Mouse (Mus musculus): Measurements from ENCODE around the gene Gm49354. TPM values are rescaled to one million over a fixed set of nuclear protein-coding genes. Genes with fewer than 3 reads are reported as not detected.
"Not testable (repeated sequence)": the region's sequence is repeated elsewhere in the genome, so short reads cannot be mapped to it uniquely, and the experiment has no call there.

The Gm49354 gene
- total RNA-seq (2021), result not detected
- long read RNA-seq, experiment 1, partial matches to known transcripts, result 0 of 2 reads
- long read RNA-seq, experiment 1, other reads (novel, unspliced or antisense), result 2 of 2 reads
- long read RNA-seq, experiment 2, result 0 reads

DNA sequence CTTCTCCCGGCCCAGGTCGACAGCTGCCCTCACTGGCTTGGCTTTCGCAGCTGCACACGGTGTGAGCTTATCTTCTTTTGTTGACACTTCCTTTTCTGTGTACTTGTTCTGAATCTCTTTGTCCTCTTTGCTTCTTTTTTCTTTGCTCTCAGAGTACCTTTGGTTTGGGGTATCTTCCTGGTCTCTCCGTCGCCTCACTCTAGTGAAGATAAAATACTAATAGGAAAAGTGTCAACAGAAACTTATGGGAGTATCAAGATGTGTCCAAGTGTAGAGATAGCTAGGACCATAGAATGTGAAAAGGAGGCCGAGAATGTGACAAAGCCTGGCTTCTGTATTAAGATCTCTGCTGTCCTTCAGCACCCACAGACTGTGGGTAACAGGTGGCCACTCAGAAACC, at the start of gene Gm49354:
TSS of gene Gm49354 (minus strand) at position 101 of the 400 bp plus-strand sequence.
- intact Hi-C loops (cut with DNase I), result loop anchor here (5.0 kb wide), 1 partner anchor 35 kb away; no protein-coding TSS in a partner anchor
- no peak for DNase-seq (ENCODE audit: low spot score in 2 of 2)

DNA sequence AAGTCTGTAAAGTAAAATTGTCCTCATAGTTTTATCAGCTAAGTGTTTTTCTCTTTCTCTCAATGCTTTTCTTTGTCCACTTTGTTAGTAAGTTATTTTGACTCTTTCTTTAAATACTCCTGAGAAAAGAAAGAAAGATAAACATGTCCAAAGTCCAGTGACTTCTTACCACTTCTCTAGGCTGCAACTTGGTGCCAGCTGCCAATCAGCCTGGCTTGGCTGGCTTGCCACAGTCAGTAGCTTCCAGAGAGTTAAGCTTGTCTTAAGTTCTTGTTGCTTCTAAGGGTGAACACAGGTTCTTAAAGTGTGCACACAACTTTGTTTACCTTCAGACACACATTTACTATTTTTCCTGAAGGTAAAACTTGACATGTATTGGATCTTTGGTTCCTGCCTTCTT, 43.9 kb upstream of the Gm49354 start:
- DNase-seq (ENCODE audit: low spot score in 2 of 2), result no peak
- intact Hi-C loops (cut with DNase I), result no loop called here

DNA sequence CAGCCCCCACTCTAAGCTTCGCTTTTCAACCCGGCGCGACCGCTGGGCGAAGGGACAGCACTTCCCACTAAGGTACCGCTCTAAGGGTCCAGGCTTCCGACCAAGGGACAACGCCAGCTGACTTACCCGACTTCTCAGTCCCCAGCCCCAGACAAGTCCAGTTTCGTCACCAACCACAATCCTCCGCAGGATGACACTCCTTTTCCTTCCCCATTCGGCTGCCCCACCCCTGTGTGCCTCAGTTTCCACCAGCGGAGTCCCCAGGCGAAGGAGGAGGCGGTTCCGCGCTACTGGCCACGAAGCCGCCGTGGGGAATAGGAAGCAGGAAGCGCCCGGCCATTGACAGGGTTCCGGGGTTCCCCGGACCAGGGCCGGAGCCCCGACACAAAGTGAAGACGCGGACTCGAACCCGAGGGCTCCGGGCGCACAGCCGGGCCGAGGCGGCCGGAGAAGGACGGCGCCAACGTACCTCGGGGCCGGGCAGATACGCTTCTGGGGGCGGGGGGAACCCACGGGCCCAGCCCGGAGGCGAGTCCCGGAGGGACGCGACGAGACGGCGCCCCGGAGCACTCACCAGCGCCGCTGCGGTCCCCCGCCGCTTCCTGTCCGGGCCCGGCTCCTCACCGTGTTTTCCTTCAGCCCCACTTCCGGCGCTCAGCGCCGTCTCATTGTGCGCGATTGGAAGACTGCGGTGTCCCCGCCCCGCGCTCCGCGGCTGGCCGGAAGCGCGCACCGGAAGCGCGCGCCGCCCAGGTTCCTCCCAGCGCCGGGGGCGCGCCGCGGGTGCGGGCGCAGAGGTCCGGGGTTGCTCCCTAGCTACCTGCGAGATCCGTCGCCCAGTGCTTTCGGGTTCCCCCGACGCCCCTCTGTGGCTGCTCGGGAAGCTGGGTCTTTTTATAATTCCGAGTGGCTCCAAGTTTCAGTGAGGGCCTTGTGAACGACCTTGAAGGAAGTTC, 40.7 kb upstream of the Gm49354 start, which contains the start of gene Tut7:
TSS of gene Tut7 (minus strand) at position 641 of the 956 bp plus-strand sequence.
- intact Hi-C loops (cut with DNase I), result no loop called here
- DNase-seq (ENCODE audit: low spot score in 2 of 2), result peak; percentile 94

DNA sequence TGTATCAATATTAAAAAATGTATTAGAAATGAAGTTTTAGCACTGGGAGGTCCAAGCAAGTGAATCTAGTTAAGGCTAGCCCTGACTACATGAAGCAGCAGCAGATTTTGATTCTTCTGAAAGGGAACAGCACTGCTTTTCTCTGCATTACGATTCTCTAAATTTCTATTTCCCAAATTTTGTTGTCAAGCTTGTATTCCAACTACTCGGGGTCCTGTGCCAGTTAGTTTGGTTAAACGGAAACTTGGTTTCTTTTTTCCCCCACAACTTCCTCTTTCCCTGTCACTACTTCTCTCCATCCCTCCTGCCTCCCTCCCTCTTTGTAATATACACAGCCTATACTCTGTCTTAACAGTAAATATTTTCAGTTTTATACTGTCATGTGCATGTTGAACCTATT, 38.8 kb upstream of the Gm49354 start:
- intact Hi-C loops (cut with DNase I), result no loop called here
- no peak for DNase-seq (ENCODE audit: low spot score in 2 of 2)

- intact Hi-C loops (cut with DNase I), result no loop called here
- DNase-seq (ENCODE audit: low spot score in 2 of 2), result no peak
Observed at GRCm38 (mm10) chr13:59820114-59820513, 38.1 kb upstream of the Gm49354 start.

- DNase-seq (ENCODE audit: low spot score in 2 of 2), result no peak
- intact Hi-C loops (cut with DNase I), result loop anchor here (5.0 kb wide), 1 partner anchor 35 kb away; the partner anchor contains the start of gene Gm49354
Observed at GRCm38 (mm10) chr13:59817352-59817751, 35.3 kb upstream of the Gm49354 start.

GRCm38 (mm10) chr13:59814109-59814591, 32.1 kb upstream of the Gm49354 start:
- intact Hi-C loops (cut with DNase I), result no loop called here
- DNase-seq (ENCODE audit: low spot score in 2 of 2), result no peak

- intact Hi-C loops (cut with DNase I), result no loop called here
- DNase-seq (ENCODE audit: low spot score in 2 of 2), result no peak
Observed at GRCm38 (mm10) chr13:59811581-59811980, 29.5 kb upstream of the Gm49354 start.

DNA sequence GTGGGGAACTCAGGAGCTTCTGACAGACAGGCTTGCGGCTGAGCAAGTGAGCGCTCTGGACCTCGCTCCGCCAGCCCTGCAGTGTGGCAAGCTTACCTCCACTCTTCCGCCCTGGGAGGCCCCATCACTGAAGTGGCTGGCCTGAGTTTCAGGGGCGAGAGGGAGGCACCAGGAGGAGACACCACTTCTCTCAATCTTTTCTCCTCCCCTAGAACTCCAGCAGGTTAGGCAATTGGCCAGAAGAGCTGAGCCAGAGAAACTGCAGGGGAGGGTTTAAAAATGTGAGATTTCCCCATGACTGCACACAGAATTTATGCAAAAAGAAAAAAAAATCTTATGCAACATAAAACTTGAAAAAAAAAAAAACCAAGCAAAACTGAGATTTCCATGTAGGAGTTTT, 19.0 kb upstream of the Gm49354 start:
- peak in 1 of 2 experiments; percentile 17 for DNase-seq (ENCODE audit: low spot score in 2 of 2)
- intact Hi-C loops (cut with DNase I), result no loop called here

- no peak for DNase-seq (ENCODE audit: low spot score in 2 of 2)
- intact Hi-C loops (cut with DNase I), result no loop called here
Observed at GRCm38 (mm10) chr13:59800077-59800476, 18.0 kb upstream of the Gm49354 start.

DNA sequence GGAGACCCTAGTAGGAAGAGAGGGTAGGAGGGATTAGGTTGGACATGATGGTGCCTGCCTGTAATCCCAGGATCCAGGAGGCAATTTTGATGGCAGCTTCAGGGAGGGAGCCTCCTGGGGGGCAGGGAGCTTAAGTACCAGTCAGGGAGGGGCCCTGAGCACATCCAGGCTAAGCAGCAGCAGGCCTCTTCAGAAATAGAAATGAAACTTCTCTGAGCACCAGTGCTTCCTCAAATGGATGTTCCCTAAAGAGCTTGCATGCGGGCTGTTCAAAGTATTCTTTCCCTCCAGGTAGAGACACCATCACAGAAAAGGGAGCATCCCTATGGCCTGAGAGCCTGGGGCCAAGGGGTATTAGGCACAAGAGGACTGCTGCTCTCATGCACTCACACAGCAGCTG, 16.3 kb upstream of the Gm49354 start:
- intact Hi-C loops (cut with DNase I), result no loop called here
- DNase-seq (ENCODE audit: low spot score in 2 of 2), result no peak

GRCm38 (mm10) chr13:59796466-59796848, 14.4 kb upstream of the Gm49354 start:
- intact Hi-C loops (cut with DNase I), result no loop called here
- DNase-seq (ENCODE audit: low spot score in 2 of 2), result no peak

GRCm38 (mm10) chr13:59795807-59796465, 13.9 kb upstream of the Gm49354 start:
- intact Hi-C loops (cut with DNase I), result no loop called here
- no peak for DNase-seq (ENCODE audit: low spot score in 2 of 2)

DNA sequence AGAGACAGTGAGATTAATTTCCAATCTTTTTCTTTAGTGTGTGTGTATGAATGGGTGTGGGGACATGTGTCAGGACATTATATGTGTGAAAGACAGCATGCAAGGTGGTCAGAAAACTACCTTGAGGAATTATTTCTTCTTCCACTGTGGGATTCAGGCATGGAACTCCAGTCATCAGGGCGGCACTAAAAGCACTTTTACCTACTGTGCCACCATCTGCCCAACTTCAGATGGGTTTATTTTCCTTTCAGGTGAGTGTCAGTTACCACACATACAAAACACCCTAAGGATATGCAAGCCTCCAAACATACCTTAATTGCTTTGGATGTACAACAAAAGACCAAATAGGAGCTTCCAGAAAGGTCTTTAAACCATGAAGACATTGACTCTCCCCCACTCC, 12.7 kb upstream of the Gm49354 start:
- intact Hi-C loops (cut with DNase I), result no loop called here
- DNase-seq (ENCODE audit: low spot score in 2 of 2), result no peak

- intact Hi-C loops (cut with DNase I), result loop anchor here (5.0 kb wide), 1 partner anchor 37 kb away; no protein-coding TSS in a partner anchor
- not testable (repeated sequence) for DNase-seq (ENCODE audit: low spot score in 2 of 2)
Observed at GRCm38 (mm10) chr13:59779744-59780264, 2.2 kb downstream of the Gm49354 start.

- intact Hi-C loops (cut with DNase I), result no loop called here
- DNase-seq (ENCODE audit: low spot score in 2 of 2), result no peak
Observed at GRCm38 (mm10) chr13:59779213-59779612, 2.8 kb downstream of the Gm49354 start.

GRCm38 (mm10) chr13:59775168-59775567, 6.9 kb downstream of the Gm49354 start:
- DNase-seq (ENCODE audit: low spot score in 2 of 2), result no peak

DNA sequence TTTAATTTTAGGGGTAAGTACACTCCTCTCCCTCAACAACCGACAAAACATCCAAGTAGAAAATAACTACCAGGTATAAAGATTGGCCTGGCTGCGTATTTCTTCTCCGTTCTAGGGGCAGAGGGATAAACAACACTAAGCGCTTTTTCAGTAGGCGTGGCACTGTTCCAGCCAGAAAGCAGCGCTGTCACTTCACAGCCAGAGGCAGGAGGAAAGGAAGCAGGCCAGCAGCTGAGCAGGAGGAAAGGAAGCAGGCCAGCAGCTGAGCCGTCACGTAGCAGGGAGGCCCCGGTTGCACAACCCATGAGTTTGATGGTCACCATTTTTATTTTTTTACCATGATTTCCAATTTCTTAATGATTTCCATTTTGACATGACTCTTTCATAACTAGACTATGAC, 10.8 kb downstream of the Gm49354 start:
- intact Hi-C loops (cut with DNase I), result no loop called here
- peak; percentile 75 to 80 for DNase-seq (ENCODE audit: low spot score in 2 of 2)

More at GRCm38 (mm10) chr13:59775168-59775567, 6.9 kb downstream of the Gm49354 start:
- intact Hi-C loops (cut with DNase I), result no loop called here

GRCm38 (mm10) chr13:59770847-59771246, 11.2 kb downstream of the Gm49354 start:
- intact Hi-C loops (cut with DNase I), result no loop called here
- peak in 1 of 2 experiments; percentile 36 for DNase-seq (ENCODE audit: low spot score in 2 of 2)

- DNase-seq (ENCODE audit: low spot score in 2 of 2), result peak; percentile 82 to 91
- intact Hi-C loops (cut with DNase I), result no loop called here
Observed at GRCm38 (mm10) chr13:59770164-59770562, 11.9 kb downstream of the Gm49354 start.
